Mouse (Mus musculus) liver, embryonic 12.5 days (tissue): ENCODE results near the gene Utp3. TPM values are rescaled to one million over a fixed set of nuclear protein-coding genes. Genes with fewer than 3 reads are reported as not detected.

Experiments
- ATAC-seq: fragments of 200-750 bp; cut with Nextera tagmentation; 2 replicates; pipeline ENCODE4 v1.8.0; 2017; ENCODE audit warnings: moderate number of reproducible peaks, mild to moderate bottlenecking, moderate library complexity
- H3K27ac ChIP-seq: fragments of 300-500 bp; sonication (generic); 2 replicates; pipeline ENCODE4 v1.5.1; 2016; ENCODE audit warnings: mild to moderate bottlenecking
- H3K27me3 ChIP-seq: fragments of 300-500 bp; sonication (generic); replicated peaks from 2 replicates; pipeline ENCODE4 v1.6.1; 2016; ENCODE audit warnings: mild to moderate bottlenecking, moderate library complexity
- H3K36me3 ChIP-seq: fragments of 300-500 bp; sonication (generic); 2 replicates; pipeline ENCODE4 v1.6.1; 2016; ENCODE audit warnings: mild to moderate bottlenecking, moderate library complexity
- H3K4me1 ChIP-seq: fragments of 300-500 bp; sonication (generic); 2 replicates; pipeline ENCODE4 v1.6.1; 2016
- H3K4me2 ChIP-seq: fragments of 300-500 bp; sonication (generic); 2 replicates; pipeline ENCODE4 v1.6.1; 2016; ENCODE audit warnings: mild to moderate bottlenecking, moderate library complexity
- H3K4me3 ChIP-seq: fragments of 300-500 bp; sonication (generic); 2 replicates; pipeline ENCODE4 v1.5.1; 2016; ENCODE audit warnings: mild to moderate bottlenecking, moderate library complexity
- H3K9ac ChIP-seq: fragments of 300-500 bp; sonication (generic); 2 replicates; pipeline ENCODE4 v1.6.1; 2016; ENCODE audit warnings: mild to moderate bottlenecking, moderate library complexity
- H3K9me3 ChIP-seq: fragments of 300-500 bp; sonication (generic); replicated peaks from 2 replicates; pipeline ENCODE4 v1.6.1; 2016; ENCODE audit warnings: mild to moderate bottlenecking, moderate library complexity
- WGBS: fragments of 180-500 bp; shearing (Covaris S2); methylation state at CpG from one replicate; pipeline ENCODE4 v1.1.7; 2016; ENCODE audit not compliant: insufficient replicate concordance; 5-methylcytosine and 5-hydroxymethylcytosine counted together
- polyA plus RNA-seq: library from polyadenylated mRNA; unstranded; fragments of >200 nt; fragmentation: Nextera tagmentation; extraction: Ambion mirVana; gene quantifications from 2 replicates; pipeline ENCODE4 v1.2.1, GENCODE M21; 2016

The Utp3 gene
- polyA plus RNA-seq, 1 experiment from 2014 or later, result 52.3 TPM

- no peak overlapping the region for H3K27ac ChIP-seq
- peaks cover 2% of the 10 kb centered on the region; the same call in 1 of the 2 replicates for H3K36me3 ChIP-seq
- 62% methylated on average over 2 of the region's 2 CpGs for WGBS
- H3K27me3 ChIP-seq, result no peaks in the 10 kb centered on the region
- ATAC-seq, result no peak
- H3K4me1 ChIP-seq, result no peaks in the 10 kb centered on the region
- H3K9ac ChIP-seq, result no peak overlapping the region
- no peak overlapping the region for H3K4me2 ChIP-seq
- H3K4me3 ChIP-seq, result no peak overlapping the region
- no peaks in the 10 kb centered on the region for H3K9me3 ChIP-seq
These were observed 47.8 kb downstream of the Utp3 start for GRCm38 (mm10) chr5:88602030-88602429.

- H3K4me2 ChIP-seq, result no peak overlapping the region
- H3K9ac ChIP-seq, result no peak overlapping the region
- no peaks in the 10 kb centered on the region for H3K9me3 ChIP-seq
- H3K27me3 ChIP-seq, result no peaks in the 10 kb centered on the region
- WGBS, result 68% methylated on average over 3 of the region's 3 CpGs
- no peak overlapping the region for H3K4me3 ChIP-seq
- no peaks in the 10 kb centered on the region for H3K4me1 ChIP-seq
- no peak overlapping the region for H3K27ac ChIP-seq
- no peak for ATAC-seq
- no peaks in the 10 kb centered on the region for H3K36me3 ChIP-seq
These were observed 48.5 kb downstream of the Utp3 start for GRCm38 (mm10) chr5:88602713-88603112.

DNA sequence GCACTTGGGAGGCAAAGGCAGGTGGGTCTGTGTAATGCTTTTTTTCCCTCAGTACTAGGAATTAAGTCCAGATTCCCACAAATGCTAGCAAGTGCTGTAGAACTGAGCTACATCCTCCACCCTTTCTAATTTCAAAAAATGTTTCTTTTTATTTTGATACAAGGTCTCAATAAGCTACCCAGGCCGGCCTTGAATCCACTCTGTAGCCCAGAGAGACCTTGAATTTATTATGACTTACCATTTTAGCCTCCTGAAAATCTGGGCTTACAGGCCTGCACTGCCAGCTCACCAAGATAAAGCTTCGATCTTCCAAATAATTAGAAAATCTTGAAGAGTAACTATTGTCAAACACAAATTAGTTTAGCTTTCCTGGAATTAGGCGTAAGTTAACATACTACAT lies 49.8 kb downstream of the Utp3 start:
- WGBS, result 73% methylated on average over 3 of the region's 3 CpGs
- Histone ChIP-seq H3K9ac (no peak overlapping the region), H3K9me3 (no peaks in the 10 kb centered on the region), H3K4me3 (no peak overlapping the region), H3K27ac (no peak overlapping the region), H3K36me3 (no peaks in the 10 kb centered on the region), H3K4me1 (no peaks in the 10 kb centered on the region), H3K4me2 (no peak overlapping the region), H3K27me3 (no peaks in the 10 kb centered on the region)
- ATAC-seq, result no peak

DNA sequence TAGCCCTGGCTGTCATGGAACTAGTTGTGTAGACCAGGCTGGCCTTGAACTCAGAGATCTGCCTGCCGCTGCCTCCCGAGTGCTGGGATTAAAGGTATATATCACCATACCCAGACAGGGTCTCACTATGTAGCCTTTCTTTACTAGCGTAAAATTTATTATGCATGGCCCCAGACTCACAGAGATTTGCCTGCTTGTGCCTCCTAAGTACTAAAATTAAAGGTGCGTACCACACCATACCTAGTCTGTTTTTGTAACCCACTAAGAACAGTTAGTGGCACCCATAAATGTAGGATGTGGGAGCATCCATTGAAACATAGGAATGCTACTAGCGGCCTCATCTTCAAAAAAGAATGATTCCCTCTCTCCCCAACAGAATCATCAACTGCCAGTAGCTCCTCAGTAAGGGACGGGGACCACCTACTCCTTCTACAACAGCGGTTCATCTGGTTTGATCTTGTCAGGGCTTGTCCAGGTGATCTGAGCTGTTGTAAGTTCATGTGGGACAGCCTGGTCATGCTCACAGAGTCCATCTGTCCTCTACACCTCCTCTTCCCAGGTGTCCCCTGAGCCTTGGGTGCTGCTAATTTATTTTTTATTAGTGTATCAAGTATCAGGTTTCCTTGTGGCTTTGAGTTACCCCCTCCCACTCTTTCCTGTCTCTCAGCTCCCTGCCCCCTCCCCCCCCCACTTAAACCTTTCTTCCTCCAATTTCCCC lies 50.5 kb downstream of the Utp3 start:
- WGBS, result 73% methylated on average over 7 of the region's 7 CpGs
- ATAC-seq, result no peak
- H3K9me3 ChIP-seq, result no peaks in the 10 kb centered on the region
- H3K4me2 ChIP-seq, result no peak overlapping the region
- H3K4me1 ChIP-seq, result no peaks in the 10 kb centered on the region
- no peaks in the 10 kb centered on the region for H3K36me3 ChIP-seq
- H3K27me3 ChIP-seq, result no peaks in the 10 kb centered on the region
- H3K9ac ChIP-seq, result no peak overlapping the region
- H3K27ac ChIP-seq, result no peak overlapping the region
- H3K4me3 ChIP-seq, result no peak overlapping the region

Other genes starting within 250 kb of the Utp3 start
- gene Prol1, start 237.2 kb upstream of the Utp3 start, polyA plus RNA-seq, result not detected in 2 replicates
- not detected in 2 replicates for gene Amtn, start 178.4 kb upstream of the Utp3 start, polyA plus RNA-seq
- gene Ambn, start 98.5 kb upstream of the Utp3 start, polyA plus RNA-seq, result not detected in 2 replicates
- gene Enam, start 66.5 kb upstream of the Utp3 start, polyA plus RNA-seq, result not detected in 2 replicates
- gene Jchain, start 26.6 kb upstream of the Utp3 start, polyA plus RNA-seq, result 0.11 and 0.12 TPM in 2 replicates
- gene Rufy3, start 10.6 kb downstream of the Utp3 start, polyA plus RNA-seq, result 7.5 and 7.9 TPM in 2 replicates
- 47.0 and 48.6 TPM in 2 replicates for gene Grsf1, start 121.7 kb downstream of the Utp3 start, polyA plus RNA-seq
- gene Mob1b, start 166.4 kb downstream of the Utp3 start, polyA plus RNA-seq, result 13.3 and 13.5 TPM in 2 replicates
- gene Dck, start 210.5 kb downstream of the Utp3 start, polyA plus RNA-seq, result 96.1 and 100 TPM in 2 replicates